Comparison of ENCODE assay signal across 9 mouse cellular contexts in genomic region chr9:69470921-69471320, GRCm38 (mm10). TPM values are rescaled to one million over a fixed set of nuclear protein-coding genes. Genes with fewer than 3 reads are reported as not detected.
DNase-seq lines count a peak whose midpoint lies in the region; ATAC-seq and TF ChIP-seq lines count a peak whose summit lies in the region.
"Had no signal": no experiment of that assay in that cellular context is flagged by ENCODE, and none has a peak within 500 bp of the region (broad histone marks: within the 10 kb centered on the region; RNA-seq: fewer than 3 reads in every experiment).

No protein-coding gene starts in this region.

- ATAC-seq in kidney, embryonic 16.5 days (ENCODE audit: low FRiP score, low TSS enrichment): peak; percentile 82
- peak; percentile 70 for ATAC-seq in embryonic facial prominence, embryonic 13.5 days (ENCODE audit: insufficient number of reproducible peaks, insufficient read depth, low FRiP score, low TSS enrichment, low read depth)
- peak; percentile 46; the same call in 1 of the 2 replicates for ATAC-seq in stomach, embryonic 16.5 days (ENCODE audit: insufficient read depth, low FRiP score)

- no peaks in the 10 kb centered on the region for H3K27me3 ChIP-seq in kidney, embryonic 16.5 days (ENCODE audit: insufficient read depth, low read length)
- no peaks in the 10 kb centered on the region for H3K27me3 ChIP-seq in kidney, adult 2 months (replicated peaks; ENCODE audit: control insufficient read depth, insufficient read depth, low read length)
- no peaks in the 10 kb centered on the region for H3K27me3 ChIP-seq in embryonic facial prominence, embryonic 13.5 days
- H3K27me3 ChIP-seq in stomach, embryonic 16.5 days (ENCODE audit: control insufficient read depth, insufficient read depth, low read length): no peaks in the 10 kb centered on the region

- H3K4me3 ChIP-seq in kidney, embryonic 16.5 days (ENCODE audit: low read length): no peak overlapping the region
- no peak overlapping the region for H3K4me3 ChIP-seq in kidney, adult 2 months (ENCODE audit: insufficient read depth, low read depth, low read length)
- no peak overlapping the region for H3K4me3 ChIP-seq in embryonic facial prominence, embryonic 13.5 days
- no peak overlapping the region for H3K4me3 ChIP-seq in stomach, embryonic 16.5 days (replicated peaks; ENCODE audit: low read length)

- H3K4me2 ChIP-seq in kidney, embryonic 16.5 days (replicated peaks; ENCODE audit: low read depth, low read length): peak overlapping the region; percentile 13; the same call in 1 of the 2 replicates
- H3K4me2 ChIP-seq in embryonic facial prominence, embryonic 13.5 days: peak overlapping the region; percentile 43
- H3K4me2 ChIP-seq in stomach, embryonic 16.5 days (ENCODE audit: low read depth, low read length): peak overlapping the region; percentile 24; the same call in 1 of the 2 replicates

- DNase-seq in kidney, adult 2 months: no peak
- DNase-seq in kidney, postnatal 4 days: peak; percentile 58 to 72
- no peak for DNase-seq in layer of hippocampus, adult 18-20 months (ENCODE audit: low spot score in 2 of 2)
- DNase-seq in cerebellum, postnatal 25 days: no peak
- no peak for DNase-seq in adrenal gland, adult (ENCODE audit: inconsistent age in 2 of 2, low spot score in 1 of 2)

- TF ChIP-seq CTCF in kidney, adult 2 months (conservative IDR thresholded peaks at IDR 0.05; ENCODE audit: insufficient read depth, insufficient read length, low read depth, low read length): no peak

- H3K9ac ChIP-seq in kidney, embryonic 16.5 days (replicated peaks; ENCODE audit: low read length): no peak overlapping the region; the same call in 1 of the 2 replicates
- H3K9ac ChIP-seq in embryonic facial prominence, embryonic 13.5 days: 0 out of 2 replicates have a peak overlapping the region, but pooled peaks have one; percentile 32
- peak overlapping the region; percentile 56; the same call in 1 of the 2 replicates for H3K9ac ChIP-seq in stomach, embryonic 16.5 days (ENCODE audit: low read length)

- 7% methylated on average over 6 of the region's 6 CpGs for WGBS in kidney, embryonic 16.5 days
- 25% methylated on average over 6 of the region's 6 CpGs for WGBS in kidney, adult 2 months
- WGBS in embryonic facial prominence, embryonic 13.5 days: 2% methylated on average over 6 of the region's 6 CpGs
- WGBS in stomach, embryonic 16.5 days: 6% methylated on average over 6 of the region's 6 CpGs

- no peaks in the 10 kb centered on the region for H3K9me3 ChIP-seq in kidney, embryonic 16.5 days (ENCODE audit: low read length)
- H3K9me3 ChIP-seq in embryonic facial prominence, embryonic 13.5 days: no peaks in the 10 kb centered on the region
- H3K9me3 ChIP-seq in stomach, embryonic 16.5 days (replicated peaks; ENCODE audit: control insufficient read depth, low read length): no peaks in the 10 kb centered on the region

- no peak for TF ChIP-seq POLR2A in kidney, adult 2 months (IDR thresholded peaks at IDR 0.05; ENCODE audit: low read depth, low read length)

- H3K27ac ChIP-seq in kidney, embryonic 16.5 days (ENCODE audit: low read length): peak overlapping the region; percentile 85
- H3K27ac ChIP-seq in kidney, adult 2 months (ENCODE audit: insufficient read depth, low read depth, low read length): no peak overlapping the region
- peak overlapping the region; percentile 95 for H3K27ac ChIP-seq in embryonic facial prominence, embryonic 13.5 days
- peak overlapping the region; percentile 93 for H3K27ac ChIP-seq in stomach, embryonic 16.5 days (ENCODE audit: low read length)
- H3K27ac ChIP-seq: macrophage had no signal

- peaks cover 75% of the 10 kb centered on the region for H3K4me1 ChIP-seq in kidney, embryonic 16.5 days (ENCODE audit: insufficient read depth, low read length)
- H3K4me1 ChIP-seq in kidney, adult 2 months (ENCODE audit: control insufficient read depth, insufficient read depth, low read length): peaks cover 7% of the 10 kb centered on the region
- peaks cover 79% of the 10 kb centered on the region for H3K4me1 ChIP-seq in embryonic facial prominence, embryonic 13.5 days
- peaks cover 75% of the 10 kb centered on the region for H3K4me1 ChIP-seq in stomach, embryonic 16.5 days (ENCODE audit: control insufficient read depth, insufficient read depth, low read length)

- peaks cover 10% of the 10 kb centered on the region; the same call in 1 of the 2 replicates for H3K36me3 ChIP-seq in kidney, embryonic 16.5 days (ENCODE audit: insufficient read depth, low read length)
- H3K36me3 ChIP-seq in kidney, adult 2 months (ENCODE audit: control insufficient read depth, insufficient read depth, low read length): no peaks in the 10 kb centered on the region
- H3K36me3 ChIP-seq in embryonic facial prominence, embryonic 13.5 days: peaks cover 68% of the 10 kb centered on the region
- peaks cover 19% of the 10 kb centered on the region; the same call in 1 of the 2 replicates for H3K36me3 ChIP-seq in stomach, embryonic 16.5 days (ENCODE audit: control insufficient read depth, insufficient read depth, low read length)

RNA-seq across cellular contexts. Expression of gene Anxa2, which starts 17.5 kb away (rescaled TPM):
- 669 and 753 TPM in 2 replicates for polyA plus RNA-seq in kidney, embryonic 16.5 days (2015; fragmentation: Nextera tagmentation; extraction: Ambion mirVana)
- polyA plus RNA-seq in kidney, adult 2 months (2012; rRNA removed): 122 and 131 TPM in 2 replicates
- polyA plus RNA-seq in embryonic facial prominence, embryonic 13.5 days (2015; fragmentation: Nextera tagmentation; extraction: Ambion mirVana): 1,084 and 1,195 TPM in 2 replicates
- polyA plus RNA-seq in stomach, embryonic 16.5 days (2015; fragmentation: Nextera tagmentation; extraction: Ambion mirVana): 1,223 and 1,404 TPM in 2 replicates
- total RNA-seq in layer of hippocampus, adult 18-20 months (2021): 1 to 10 TPM; 8.7 to 9.2 TPM

Comparison
In these comparisons a context has a peak if more than half of its experiments do, and no peak if none do; other contexts are left out.
1. DNase-seq: peak in kidney, postnatal 4 days (2 of 2); none in kidney, adult 2 months (single experiment), layer of hippocampus, adult 18-20 months (0 of 2), cerebellum, postnatal 25 days (0 of 2) and adrenal gland, adult (0 of 2).
2. Peak in every context shown above with its lines, with median percentiles within 50 percentile points of each other: ATAC-seq and H3K4me2 ChIP-seq.